Mouse (Mus musculus): ENCODE data around the gene Tagap.
"Not testable (repeated sequence)": the region's sequence is repeated elsewhere in the genome, so short reads cannot be mapped to it uniquely, and the experiment has no call there.

The Tagap gene

GRCm38 (mm10) chr17:7914596-7915227 lies 11.1 kb upstream of the Tagap start:
- DNase-seq (ENCODE audit: low read depth): no peak

GRCm38 (mm10) chr17:7915791-7916190 lies 10.0 kb upstream of the Tagap start:
- DNase-seq (ENCODE audit: low read depth): no peak

- no peak for DNase-seq (ENCODE audit: low read depth)
Measured at GRCm38 (mm10) chr17:7916782-7917574, 8.8 kb upstream of the Tagap start.

GRCm38 (mm10) chr17:7918355-7918754 lies 7.4 kb upstream of the Tagap start:
- no peak for DNase-seq (ENCODE audit: low read depth)

- no peak for DNase-seq (ENCODE audit: low read depth)
Measured at GRCm38 (mm10) chr17:7919209-7919608, 6.6 kb upstream of the Tagap start.

GRCm38 (mm10) chr17:7922564-7922963 lies 3.2 kb upstream of the Tagap start:
- DNase-seq (ENCODE audit: low read depth): no peak

- DNase-seq (ENCODE audit: low read depth): no peak
Measured at GRCm38 (mm10) chr17:7924185-7924725, 1.5 kb upstream of the Tagap start.

GRCm38 (mm10) chr17:7927582-7928535 lies 2.1 kb downstream of the Tagap start:
- no peak for DNase-seq (ENCODE audit: low read depth)

GRCm38 (mm10) chr17:7928662-7929061 lies 2.9 kb downstream of the Tagap start:
- no peak for DNase-seq (ENCODE audit: low read depth)

GRCm38 (mm10) chr17:7929279-7929678 lies 3.5 kb downstream of the Tagap start:
- no peak for DNase-seq (ENCODE audit: low read depth)

GRCm38 (mm10) chr17:7931096-7931990 lies 5.5 kb downstream of the Tagap start:
- no peak for DNase-seq (ENCODE audit: low read depth)

- not testable (repeated sequence) for DNase-seq (ENCODE audit: low read depth)
Measured at GRCm38 (mm10) chr17:7932121-7932520, 6.3 kb downstream of the Tagap start.

- DNase-seq (ENCODE audit: low read depth): peak; percentile 69
Measured at GRCm38 (mm10) chr17:7939640-7940039, 13.8 kb downstream of the Tagap start.

GRCm38 (mm10) chr17:7945117-7946052 lies 19.6 kb downstream of the Tagap start, which contains the start of gene Rsph3a:
Gene Rsph3a (plus strand): TSS chr17:7945614.
- DNase-seq (ENCODE audit: low read depth): not testable (repeated sequence)

- DNase-seq (ENCODE audit: low read depth): not testable (repeated sequence)
Measured at GRCm38 (mm10) chr17:7946053-7946627, 20.3 kb downstream of the Tagap start.

GRCm38 (mm10) chr17:7951333-7951732 lies 25.5 kb downstream of the Tagap start:
- DNase-seq (ENCODE audit: low read depth): not testable (repeated sequence)

- not testable (repeated sequence) for DNase-seq (ENCODE audit: low read depth)
Measured at GRCm38 (mm10) chr17:7957242-7957641, 31.4 kb downstream of the Tagap start.

- DNase-seq (ENCODE audit: low read depth): not testable (repeated sequence)
Measured at GRCm38 (mm10) chr17:7963333-7963732, 37.5 kb downstream of the Tagap start.

GRCm38 (mm10) chr17:7964398-7964797 lies 38.6 kb downstream of the Tagap start:
- DNase-seq (ENCODE audit: low read depth): not testable (repeated sequence)
